Mouse (Mus musculus): ENCODE results near the gene Gemin8. TPM values are rescaled to one million over a fixed set of nuclear protein-coding genes. Genes with fewer than 3 reads are reported as not detected.

Gemin8 gene
- polyA plus RNA-seq (2012; rRNA removed) = 15.0 and 16.5 TPM in 2 replicates

GRCm38 (mm10) chrX:166169892-166170799 lies at the start of gene Gemin8:
TSS of gene Gemin8 (plus strand) at chrX:166170454.

GRCm38 (mm10) chrX:166238831-166239460 lies 68.7 kb downstream of the Gemin8 start, which contains the start of gene Gpm6b:
TSS of gene Gpm6b (plus strand) at chrX:166238911.

Other genes with a start within 250 kb of the Gemin8 start
- 158 and 220 TPM in 2 replicates for gene Gpm6b, start 68.5 kb downstream of the Gemin8 start, polyA plus RNA-seq (2012; rRNA removed)

All from central nervous system, embryonic 14 days (tissue).